Mouse (Mus musculus): ENCODE data around the gene Wdr25.

The Wdr25 gene

DNA sequence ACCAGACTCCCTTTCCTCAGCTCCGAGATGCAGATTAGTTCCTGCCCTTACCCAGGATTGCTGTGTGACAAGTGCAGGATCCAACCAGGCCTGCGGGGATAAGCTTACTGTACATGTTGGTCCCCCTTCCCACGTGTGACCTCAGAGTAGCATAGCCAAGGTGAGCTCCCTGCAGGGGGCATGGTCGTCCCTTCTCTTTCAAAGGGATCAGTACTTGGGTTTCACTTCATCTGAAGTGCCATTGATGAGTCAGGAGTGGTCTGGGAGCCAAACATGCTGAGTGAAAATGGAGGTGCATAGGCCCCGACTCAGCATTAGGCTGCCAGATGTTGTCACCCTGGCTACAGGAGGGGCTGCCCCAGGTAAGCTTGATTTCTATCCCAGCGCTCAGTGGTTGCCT, 91.6 kb downstream of the Wdr25 start:
- DNase-seq (ENCODE audit: low read depth, low spot score) = no peak

- DNase-seq (ENCODE audit: low read depth, low spot score) = peak; percentile 73
Measured at GRCm38 (mm10) chr12:108987448-108987847, 94.0 kb downstream of the Wdr25 start.

- no peak for DNase-seq (ENCODE audit: low read depth, low spot score)
Measured at GRCm38 (mm10) chr12:108990425-108990824, 97.0 kb downstream of the Wdr25 start.

DNA sequence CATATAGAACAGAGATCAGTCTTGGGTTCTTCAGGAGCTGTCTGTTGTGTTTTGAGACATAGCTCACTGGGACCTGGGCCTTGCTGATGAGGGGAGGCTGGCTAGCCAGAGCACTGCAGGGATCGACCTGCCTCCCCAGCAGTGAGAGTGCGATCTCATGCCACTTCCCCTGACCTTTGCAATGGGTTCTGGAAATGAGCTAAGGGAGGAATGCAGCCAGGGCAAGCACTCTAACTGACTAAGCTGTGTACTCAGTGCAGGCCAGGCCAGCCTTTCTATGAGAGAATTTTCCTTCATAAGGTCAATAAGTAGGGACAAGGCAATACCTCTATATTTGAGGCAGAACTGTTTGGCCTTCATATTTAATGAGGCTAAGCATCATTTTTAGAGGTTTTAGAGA, 99.6 kb downstream of the Wdr25 start:
- no peak for DNase-seq (ENCODE audit: low read depth, low spot score)

DNA sequence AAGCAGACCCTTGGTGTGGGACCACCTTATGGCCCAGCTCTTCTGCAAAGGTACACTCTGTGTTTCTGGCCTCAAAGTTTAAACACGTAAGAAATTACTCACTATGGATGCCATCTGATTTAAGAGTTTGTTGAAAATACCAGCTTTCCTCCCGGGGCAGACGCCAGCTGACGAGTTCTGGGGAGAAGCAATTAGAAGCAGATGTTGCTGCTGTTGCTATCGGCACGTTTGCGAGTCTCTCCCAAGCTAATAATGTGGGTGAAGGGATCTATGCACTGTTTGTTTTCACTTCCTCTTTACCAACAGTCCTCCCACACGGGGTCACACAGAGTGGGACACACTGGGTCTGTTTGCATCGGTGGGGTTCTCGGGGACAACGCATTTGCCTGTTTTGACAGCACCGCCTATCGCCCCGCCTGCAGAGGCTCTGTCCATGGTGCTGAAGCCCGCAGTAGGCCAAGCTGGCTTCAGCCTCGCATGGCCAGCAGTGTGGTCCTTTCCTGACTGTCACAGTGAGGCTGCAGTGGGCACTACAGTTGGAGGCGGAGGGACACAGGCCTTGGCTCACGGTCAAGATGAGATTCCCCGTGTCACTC, 101.1 kb downstream of the Wdr25 start:
- DNase-seq (ENCODE audit: low read depth, low spot score) = peak; percentile 92

GRCm38 (mm10) chr12:108995976-108996636, 102.7 kb downstream of the Wdr25 start:
- DNase-seq (ENCODE audit: low read depth, low spot score) = no peak

GRCm38 (mm10) chr12:108997249-108997648, 103.8 kb downstream of the Wdr25 start:
- no peak for DNase-seq (ENCODE audit: low read depth, low spot score)

GRCm38 (mm10) chr12:109002978-109003377, 109.5 kb downstream of the Wdr25 start:
- DNase-seq (ENCODE audit: low read depth, low spot score) = no peak

- DNase-seq (ENCODE audit: low read depth, low spot score) = no peak
Measured at GRCm38 (mm10) chr12:109010070-109010649, 116.7 kb downstream of the Wdr25 start.

DNA sequence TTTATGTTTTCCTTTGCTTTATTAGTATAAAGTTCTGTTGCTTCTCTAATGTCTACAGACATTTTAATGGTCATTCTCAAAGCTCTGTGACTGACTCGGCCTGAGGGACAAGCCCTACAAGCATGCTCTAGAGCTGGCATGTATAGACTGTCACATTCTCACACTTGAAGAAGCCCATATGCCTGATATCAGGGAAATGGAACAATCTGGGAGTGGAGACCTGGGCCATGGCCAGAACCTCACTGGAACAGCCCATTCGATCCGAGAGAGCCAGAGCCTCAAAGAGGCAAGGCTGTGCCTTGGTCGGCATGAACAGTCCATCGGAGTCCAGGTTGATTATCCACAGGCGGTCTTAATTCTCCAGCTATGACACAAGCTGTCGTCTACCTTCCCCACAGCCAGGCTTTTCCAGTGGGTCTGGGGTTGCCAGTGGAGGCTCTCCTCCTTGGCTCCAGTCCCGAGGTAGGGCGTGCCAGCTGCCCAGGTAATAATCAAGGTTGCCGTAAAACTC, 128.8 kb downstream of the Wdr25 start:
- DNase-seq (ENCODE audit: low read depth, low spot score) = no peak

- DNase-seq (ENCODE audit: low read depth, low spot score) = no peak
Measured at GRCm38 (mm10) chr12:109022966-109023365, 129.5 kb downstream of the Wdr25 start.

- no peak for DNase-seq (ENCODE audit: low read depth, low spot score)
Measured at GRCm38 (mm10) chr12:109023780-109024179, 130.3 kb downstream of the Wdr25 start.

GRCm38 (mm10) chr12:109037026-109037425, 143.6 kb downstream of the Wdr25 start:
- no peak for DNase-seq (ENCODE audit: low read depth, low spot score)

DNA sequence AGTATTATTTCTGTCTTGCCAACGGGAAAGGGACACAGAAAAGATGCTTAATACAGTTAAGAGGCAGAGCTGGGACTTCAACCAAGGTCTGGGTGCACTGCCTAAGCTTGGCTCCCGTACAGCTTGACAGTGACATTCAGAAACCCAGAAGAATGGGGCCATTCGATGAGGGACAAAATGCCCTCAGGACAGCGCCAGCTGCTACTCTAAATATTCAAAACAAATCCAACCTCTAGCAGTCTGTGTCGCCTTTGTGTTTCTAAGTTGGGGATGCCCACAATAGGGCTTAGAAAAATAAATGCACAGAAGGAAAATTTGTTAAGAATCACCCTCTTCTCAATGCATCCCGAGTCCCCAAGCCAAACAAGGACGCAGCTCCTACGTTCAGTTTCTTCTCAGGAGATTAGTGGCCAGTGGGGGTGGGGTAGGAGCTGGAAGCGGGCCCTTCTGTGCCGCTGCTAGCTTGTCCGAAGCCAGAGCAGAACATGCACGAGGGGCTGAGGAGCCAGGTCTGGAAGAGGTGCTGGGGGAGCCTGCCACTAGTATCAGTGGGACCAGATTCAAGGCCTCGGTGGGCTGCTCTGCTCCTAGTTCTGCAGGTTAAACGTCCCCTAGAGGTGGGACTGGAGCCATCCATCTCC, 144.9 kb downstream of the Wdr25 start:
- DNase-seq (ENCODE audit: low read depth, low spot score) = no peak

GRCm38 (mm10) chr12:109039311-109039710, 145.9 kb downstream of the Wdr25 start:
- no peak for DNase-seq (ENCODE audit: low read depth, low spot score)

- no peak for DNase-seq (ENCODE audit: low read depth, low spot score)
Measured at GRCm38 (mm10) chr12:109044497-109044896, 151.1 kb downstream of the Wdr25 start.

DNA sequence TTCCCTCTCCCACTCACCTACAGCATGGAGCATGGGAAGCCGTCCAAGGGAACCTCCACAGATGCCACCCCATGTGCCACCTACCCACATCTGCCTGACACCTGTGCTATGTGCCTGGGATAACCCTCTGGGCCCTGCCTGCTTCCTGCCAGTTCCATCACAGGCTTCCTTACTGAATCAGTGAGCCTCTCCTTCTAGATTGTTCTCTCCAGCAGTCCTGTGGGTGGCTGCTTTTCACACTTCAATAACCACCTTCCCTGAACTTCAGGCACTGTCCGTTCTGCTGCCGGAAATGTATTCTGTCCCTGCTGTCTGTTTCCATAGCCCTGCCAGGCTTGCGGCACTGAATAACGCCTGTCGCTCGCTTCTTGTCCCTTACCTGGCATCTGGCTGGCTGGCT, 152.2 kb downstream of the Wdr25 start:
- no peak for DNase-seq (ENCODE audit: low read depth, low spot score)

DNA sequence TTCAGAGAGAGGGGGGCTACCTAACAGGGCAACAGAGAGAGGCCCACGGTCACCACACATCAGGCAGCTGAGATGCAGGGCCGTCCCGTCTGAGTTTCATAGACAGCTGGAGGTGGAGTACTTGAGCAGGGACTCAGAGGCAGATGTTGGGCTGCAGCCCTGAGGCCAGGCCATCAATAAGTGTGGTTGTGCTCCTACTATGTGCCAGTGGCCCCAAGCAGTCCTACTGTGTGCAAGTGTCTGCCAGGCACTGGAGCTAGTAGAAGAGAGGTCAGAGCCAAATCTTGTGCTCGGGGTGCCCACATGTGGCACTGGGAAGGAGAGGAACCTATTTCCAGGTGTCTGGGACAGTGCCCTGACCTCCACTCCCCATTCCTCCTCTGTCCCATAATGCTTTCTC, 156.5 kb downstream of the Wdr25 start:
- no peak for DNase-seq (ENCODE audit: low read depth, low spot score)

DNA sequence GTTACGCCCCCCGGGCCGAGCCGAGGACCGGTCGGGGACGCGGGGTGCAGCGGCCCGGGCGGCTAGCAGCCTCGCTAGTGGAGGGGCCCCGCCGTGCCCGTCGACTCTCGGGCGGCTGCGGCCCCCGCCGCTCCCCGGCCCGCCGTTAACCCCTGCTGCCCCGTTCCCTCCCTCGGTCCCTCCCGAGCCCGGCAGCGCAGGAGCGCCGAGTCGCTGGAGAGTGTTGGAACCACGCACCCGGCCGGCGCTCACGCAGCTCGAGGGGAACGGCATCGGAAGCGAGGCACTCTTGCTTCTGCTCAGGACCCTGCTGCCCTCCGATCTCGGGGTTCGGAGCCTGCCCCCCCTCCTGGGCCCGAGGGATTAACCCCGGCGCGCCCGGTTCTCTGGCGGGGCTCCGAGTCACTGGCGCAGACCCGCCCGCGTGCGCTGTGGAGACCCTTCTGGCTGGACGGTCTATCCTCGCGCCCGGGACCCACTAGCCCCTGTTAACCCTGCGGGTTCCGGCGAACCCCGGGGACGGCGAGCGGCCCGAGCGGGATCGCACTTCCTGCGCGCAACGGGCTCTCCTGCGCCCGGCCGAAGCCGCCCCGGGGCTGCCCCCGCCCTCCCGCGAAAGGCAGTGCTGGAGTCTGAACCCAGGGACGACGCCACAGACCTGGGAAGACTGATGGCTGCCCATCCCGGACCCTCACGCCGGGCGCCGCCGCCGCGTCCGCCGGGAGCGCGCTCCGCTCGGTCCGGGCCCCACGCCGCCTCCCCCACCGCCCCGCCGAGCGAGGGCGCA, 159.8 kb downstream of the Wdr25 start:
- no peak for DNase-seq (ENCODE audit: low read depth, low spot score)

GRCm38 (mm10) chr12:109057736-109058135, 164.3 kb downstream of the Wdr25 start:
- no peak for DNase-seq (ENCODE audit: low read depth, low spot score)

DNA sequence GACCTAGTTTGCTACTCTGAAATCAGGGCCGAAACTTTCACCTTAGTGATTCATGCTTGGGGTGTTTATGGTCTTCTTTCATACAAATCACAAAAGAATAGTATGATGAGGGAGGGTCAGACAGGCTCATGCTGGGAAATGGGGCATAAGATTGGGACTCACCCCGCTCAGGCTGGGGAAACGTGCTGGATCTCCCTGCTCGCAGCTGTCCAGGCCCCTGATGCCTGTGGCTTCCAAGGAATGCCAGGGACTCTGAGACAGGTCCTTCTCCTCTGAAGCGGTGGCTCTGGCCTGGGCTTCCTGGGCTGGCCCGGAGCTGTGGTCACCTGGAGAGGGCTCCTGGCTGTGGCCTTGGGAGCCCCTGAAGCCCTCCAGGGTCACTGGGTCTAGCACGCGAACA, 165.2 kb downstream of the Wdr25 start:
- DNase-seq (ENCODE audit: low read depth, low spot score) = no peak
